Mouse (Mus musculus): ENCODE data around the gene Micu2. TPM values are rescaled to one million over a fixed set of nuclear protein-coding genes. Genes with fewer than 3 reads are reported as not detected.

Micu2 gene
- total and polyA plus RNA-seq, 3 experiments, result 22.1 to 77.7 (median 70.3) TPM

DNA sequence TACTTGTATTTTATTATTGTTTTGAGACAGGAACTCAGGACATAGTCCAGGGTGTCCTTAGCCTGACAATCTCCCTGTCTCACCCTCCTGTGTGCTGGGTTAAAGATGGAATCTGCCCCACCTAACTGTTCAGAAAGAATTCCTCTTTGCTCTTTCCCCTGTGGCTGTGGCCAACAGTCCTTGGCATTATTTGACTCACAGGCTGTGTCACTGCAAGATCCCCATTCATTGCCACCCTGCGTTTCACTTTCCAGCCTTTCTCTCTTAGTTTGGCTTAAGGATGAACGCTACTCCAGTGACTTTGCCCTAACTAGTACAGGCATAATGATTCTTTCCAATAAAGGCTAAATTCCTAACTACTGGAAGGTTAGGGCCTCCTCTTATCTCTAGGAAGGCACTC, 104.7 kb downstream of the Micu2 start:
- no peaks in the 10 kb centered on the region for H3K36me3 ChIP-seq (ENCODE audit: control insufficient read depth, insufficient read depth, low read length)
- intact Hi-C loops (cut with DNase I), result no loop called here
- H3K27me3 ChIP-seq (ENCODE audit: control insufficient read depth, insufficient read depth, low read length), result no peaks in the 10 kb centered on the region
- DNase-seq, result no peak
- TF ChIP-seq POLR2A (IDR thresholded peaks at IDR 0.05; ENCODE audit: insufficient read depth, low read depth, low read length), result no peak
- no peak for TF ChIP-seq CTCF (IDR thresholded peaks at IDR 0.05)
- H3K4me3 ChIP-seq, result no peak overlapping the region
- no peaks in the 10 kb centered on the region; the same call in 1 of the 2 replicates for H3K4me1 ChIP-seq (ENCODE audit: control insufficient read depth, insufficient read depth, low read length)
- H3K27ac ChIP-seq, result no peak overlapping the region
- 79% methylated on average over 2 of the region's 2 CpGs for WGBS
- no peaks in the 10 kb centered on the region for H3K79me2 ChIP-seq (replicated peaks; ENCODE audit: control insufficient read depth, insufficient read depth, low read length)
- no peak overlapping the region for H3K9ac ChIP-seq (ENCODE audit: low read depth, low read length)

DNA sequence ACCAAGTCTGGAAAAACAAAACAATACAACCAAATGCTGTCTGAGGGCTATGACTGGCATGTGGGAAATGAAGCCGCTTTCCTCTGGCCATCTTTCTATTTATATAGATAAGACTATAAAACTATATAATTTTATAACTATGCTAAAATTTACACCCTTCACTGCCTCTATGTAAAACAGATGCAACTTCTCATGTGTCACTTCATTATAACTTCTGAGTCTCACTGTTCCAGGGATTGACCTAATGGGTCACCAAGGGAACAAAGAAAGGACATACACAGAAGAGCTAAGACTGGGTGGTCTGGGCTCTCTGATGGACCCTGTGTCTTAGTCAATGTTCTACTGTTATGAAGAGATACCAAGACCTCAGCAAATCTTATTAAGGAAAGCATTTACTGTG, 106.1 kb downstream of the Micu2 start:
- intact Hi-C loops (cut with DNase I), result no loop called here
- H3K36me3 ChIP-seq (ENCODE audit: control insufficient read depth, insufficient read depth, low read length), result peaks cover 3% of the 10 kb centered on the region; the same call in 1 of the 2 replicates
- no peak for DNase-seq
- 96% methylated on average over 1 of the region's 1 CpGs for WGBS
- H3K27me3 ChIP-seq (ENCODE audit: control insufficient read depth, insufficient read depth, low read length), result no peaks in the 10 kb centered on the region
- no peaks in the 10 kb centered on the region; the same call in 1 of the 2 replicates for H3K79me2 ChIP-seq (replicated peaks; ENCODE audit: control insufficient read depth, insufficient read depth, low read length)
- TF ChIP-seq EP300 (IDR thresholded peaks at IDR 0.05; ENCODE audit: insufficient read depth, low read depth, low read length) (no peak), POLR2A (IDR thresholded peaks at IDR 0.05; ENCODE audit: insufficient read depth, low read depth, low read length) (no peak), CTCF (IDR thresholded peaks at IDR 0.05) (no peak)
- H3K4me1 ChIP-seq (ENCODE audit: control insufficient read depth, insufficient read depth, low read length), result no peaks in the 10 kb centered on the region; the same call in 1 of the 2 replicates
- H3K9ac ChIP-seq (ENCODE audit: low read depth, low read length), result no peak overlapping the region
- no peak overlapping the region for H3K4me3 ChIP-seq
- no peak overlapping the region for H3K27ac ChIP-seq

DNA sequence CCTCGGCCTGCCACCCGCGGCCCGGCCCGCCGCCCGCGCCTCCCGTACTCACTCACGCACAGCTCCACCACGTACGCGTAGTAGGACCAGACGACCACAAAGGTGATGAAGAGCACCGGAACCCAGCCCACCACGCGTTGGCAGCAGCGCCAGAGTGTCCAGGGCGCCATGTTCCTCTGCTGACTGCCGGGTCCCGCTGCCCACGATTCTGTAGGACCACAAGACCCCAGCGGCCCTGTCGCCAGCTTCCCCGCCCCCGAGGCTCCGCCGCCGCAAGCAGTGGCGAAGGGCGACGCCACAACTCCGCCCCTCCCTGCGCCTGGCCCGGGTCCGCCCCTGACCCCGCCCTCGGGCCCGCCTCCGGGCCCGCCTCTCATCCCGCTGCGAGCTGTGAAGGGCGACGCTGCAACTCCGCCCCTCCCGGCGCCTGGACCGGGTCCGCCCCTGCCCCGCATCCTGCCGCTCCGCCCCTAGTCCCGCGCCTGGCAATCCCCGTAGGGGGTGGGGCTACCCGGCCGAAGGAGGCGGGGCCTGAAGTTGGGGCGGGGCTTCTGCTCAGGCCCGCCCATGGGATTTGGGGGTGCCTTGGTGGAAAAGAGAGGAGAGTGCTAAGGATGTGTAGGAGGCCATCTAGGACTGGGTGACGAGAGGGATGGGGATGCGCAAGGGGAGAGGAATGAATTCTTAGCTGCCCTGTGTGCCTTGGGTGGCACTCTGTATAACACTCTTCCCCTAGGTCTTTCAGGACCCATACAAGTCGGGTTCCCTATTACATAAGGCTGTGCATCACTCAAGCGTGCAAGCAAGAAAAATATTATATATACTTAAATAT, 108.8 kb downstream of the Micu2 start, which contains the start of gene Zdhhc20:
Gene Zdhhc20 (minus strand): TSS at position 266 of the 832 bp plus-strand sequence.
- Histone ChIP-seq H3K79me2 (replicated peaks; ENCODE audit: control insufficient read depth, insufficient read depth, low read length) (no peaks in the 10 kb centered on the region; the same call in 1 of the 2 replicates), H3K4me1 (ENCODE audit: control insufficient read depth, insufficient read depth, low read length) (peaks cover 3% of the 10 kb centered on the region), H3K27ac (peak within 1 kb of the TSS; percentile 84), H3K4me3 (peak within 1 kb of the TSS; percentile 98), H3K9ac (ENCODE audit: low read depth, low read length) (peak within 1 kb of the TSS; percentile 87), H3K36me3 (ENCODE audit: control insufficient read depth, insufficient read depth, low read length) (peaks cover 9% of the 10 kb centered on the region; the same call in 1 of the 2 replicates), H3K27me3 (ENCODE audit: control insufficient read depth, insufficient read depth, low read length) (no peaks in the 10 kb centered on the region)
- TF ChIP-seq EP300 (IDR thresholded peaks at IDR 0.05; ENCODE audit: insufficient read depth, low read depth, low read length), result 0 out of 2 replicates have a peak, but pooled peaks have one; percentile 24
- TF ChIP-seq CTCF (IDR thresholded peaks at IDR 0.05), result no peak
- TF ChIP-seq POLR2A (IDR thresholded peaks at IDR 0.05; ENCODE audit: insufficient read depth, low read depth, low read length), result peak; percentile 80
- 4% methylated on average over 63 of the region's 65 CpGs for WGBS
- intact Hi-C loops (cut with DNase I), result loop anchor here (2.0 kb wide), 1 partner anchor 17 kb away; no protein-coding TSS in a partner anchor
- DNase-seq, result peak; percentile 95 to 96

DNA sequence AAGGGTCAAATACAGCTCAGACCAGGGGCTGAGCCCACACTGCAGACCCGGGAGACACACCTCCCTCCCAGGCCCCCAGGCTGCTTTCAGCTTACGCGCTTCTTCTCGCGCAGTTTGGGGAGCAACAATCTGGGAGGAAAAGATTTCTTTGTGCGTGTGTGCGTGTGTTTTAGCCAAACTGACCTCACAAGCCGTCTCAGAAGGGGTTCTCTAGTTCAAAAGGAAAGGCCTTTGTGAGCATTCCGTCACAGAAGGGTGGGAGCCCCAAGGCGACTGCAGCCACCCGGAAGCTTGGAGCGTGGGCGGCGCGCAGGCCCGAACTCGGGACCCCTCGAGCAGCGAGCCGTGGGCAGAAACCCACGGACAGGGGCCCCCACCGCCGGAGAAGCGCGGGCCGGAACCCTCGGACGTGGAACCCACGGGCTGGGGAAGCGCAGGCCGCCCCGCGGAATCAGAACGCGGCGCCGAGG, 109.5 kb downstream of the Micu2 start:
- peak overlapping the region; percentile 98 for H3K4me3 ChIP-seq
- WGBS, result under 1% methylated on average over 37 of the region's 37 CpGs
- no peaks in the 10 kb centered on the region; the same call in 1 of the 2 replicates for H3K79me2 ChIP-seq (replicated peaks; ENCODE audit: control insufficient read depth, insufficient read depth, low read length)
- intact Hi-C loops (cut with DNase I), result loop anchor here (2.0 to 5.0 kb wide), 2 partner anchors 17 to 142 kb away; partner anchors contain the start of gene Gm49361
- peak overlapping the region; percentile 84 for H3K27ac ChIP-seq
- H3K4me1 ChIP-seq (ENCODE audit: control insufficient read depth, insufficient read depth, low read length), result peaks cover 3% of the 10 kb centered on the region
- DNase-seq, result no peak
- no peaks in the 10 kb centered on the region for H3K27me3 ChIP-seq (ENCODE audit: control insufficient read depth, insufficient read depth, low read length)
- H3K9ac ChIP-seq (ENCODE audit: low read depth, low read length), result peak overlapping the region; percentile 87
- H3K36me3 ChIP-seq (ENCODE audit: control insufficient read depth, insufficient read depth, low read length), result peaks cover 9% of the 10 kb centered on the region; the same call in 1 of the 2 replicates
- TF ChIP-seq CTCF (IDR thresholded peaks at IDR 0.05), result no peak

DNA sequence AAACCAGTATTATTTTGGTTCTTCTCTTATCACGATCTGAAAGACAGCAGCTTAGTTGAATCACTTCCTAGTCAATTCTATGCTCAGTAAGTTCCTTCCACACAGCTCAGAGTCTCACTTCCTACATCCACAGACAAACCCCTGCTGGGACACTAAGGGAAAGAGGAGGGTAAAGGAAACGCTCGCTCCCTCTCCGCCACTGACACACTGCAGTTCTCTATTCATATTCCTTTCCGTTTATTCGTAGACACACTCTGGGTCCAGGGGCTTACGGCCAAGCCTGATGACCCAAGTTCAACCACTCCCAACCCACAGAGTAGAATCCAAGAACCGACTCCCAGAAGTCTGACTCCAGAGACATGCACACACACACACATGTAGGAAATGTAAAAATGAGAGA, 111.9 kb downstream of the Micu2 start:
- Histone ChIP-seq H3K9ac (ENCODE audit: low read depth, low read length) (no peak overlapping the region), H3K79me2 (replicated peaks; ENCODE audit: control insufficient read depth, insufficient read depth, low read length) (peaks cover 2% of the 10 kb centered on the region; the same call in 1 of the 2 replicates), H3K4me1 (ENCODE audit: control insufficient read depth, insufficient read depth, low read length) (peaks cover 12% of the 10 kb centered on the region), H3K36me3 (ENCODE audit: control insufficient read depth, insufficient read depth, low read length) (peaks cover 19% of the 10 kb centered on the region), H3K27ac (peak overlapping the region; percentile 62), H3K27me3 (ENCODE audit: control insufficient read depth, insufficient read depth, low read length) (no peaks in the 10 kb centered on the region), H3K4me3 (no peak overlapping the region; the same call in 1 of the 2 replicates)
- DNase-seq, result peak; percentile 42 to 49
- WGBS, result 23% methylated on average over 8 of the region's 8 CpGs
- intact Hi-C loops (cut with DNase I), result loop anchor here (5.0 kb wide), 1 partner anchor 140 kb away; the partner anchor contains the start of gene Gm49361
- TF ChIP-seq POLR2A (IDR thresholded peaks at IDR 0.05; ENCODE audit: insufficient read depth, low read depth, low read length) (0 out of 2 replicates have a peak, but pooled peaks have one; percentile 28), CTCF (IDR thresholded peaks at IDR 0.05) (no peak)

DNA sequence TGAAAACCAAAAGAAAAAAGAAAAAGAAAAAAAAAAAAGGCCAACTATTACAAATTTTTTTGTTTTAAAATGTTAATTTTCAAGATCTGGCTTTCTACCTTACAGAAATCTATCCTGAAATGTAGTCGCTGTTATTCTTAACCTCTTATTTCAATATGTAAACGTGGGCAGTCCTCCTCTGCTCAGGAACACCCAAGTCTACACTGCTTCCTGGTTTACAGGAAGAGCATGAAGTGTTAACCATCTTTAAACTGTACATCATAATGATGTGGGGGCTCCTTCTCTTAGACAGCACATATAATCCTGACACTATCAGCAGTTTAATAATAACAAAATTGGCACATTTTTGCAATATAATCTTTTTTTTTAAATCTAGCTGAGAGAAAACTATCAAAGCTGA, 113.0 kb downstream of the Micu2 start:
- TF ChIP-seq CTCF (IDR thresholded peaks at IDR 0.05) (no peak), POLR2A (IDR thresholded peaks at IDR 0.05; ENCODE audit: insufficient read depth, low read depth, low read length) (no peak), EP300 (IDR thresholded peaks at IDR 0.05; ENCODE audit: insufficient read depth, low read depth, low read length) (no peak)
- no peak overlapping the region; the same call in 1 of the 2 replicates for H3K27ac ChIP-seq
- H3K4me3 ChIP-seq, result no peak overlapping the region
- H3K36me3 ChIP-seq (ENCODE audit: control insufficient read depth, insufficient read depth, low read length), result peaks cover 22% of the 10 kb centered on the region
- no peaks in the 10 kb centered on the region for H3K27me3 ChIP-seq (ENCODE audit: control insufficient read depth, insufficient read depth, low read length)
- intact Hi-C loops (cut with DNase I), result loop anchor here (5.0 kb wide), 1 partner anchor 139 kb away; the partner anchor contains the start of gene Gm49361
- 57% methylated on average over 2 of the region's 2 CpGs for WGBS
- H3K9ac ChIP-seq (ENCODE audit: low read depth, low read length), result no peak overlapping the region
- no peak for DNase-seq
- peaks cover 13% of the 10 kb centered on the region for H3K4me1 ChIP-seq (ENCODE audit: control insufficient read depth, insufficient read depth, low read length)
- H3K79me2 ChIP-seq (replicated peaks; ENCODE audit: control insufficient read depth, insufficient read depth, low read length), result peaks cover 2% of the 10 kb centered on the region; the same call in 1 of the 2 replicates
